Mouse (Mus musculus) heart, postnatal 25 days (tissue): ENCODE measurements at regions not wholly inside any gene's neighbourhood (a gene's known extent, or its start where the extent isn't known, plus 50 kb on each side); places are given as distances from the start of the nearest gene placed in this dataset.

Source experiments
- DNase-seq: peaks from one replicate; pipeline ENCODE4 v3.0.0; 2022; ENCODE audit warnings: low spot score
- intact Hi-C: fragments of 180-260 bp; cut with DNase I; formaldehyde crosslinking; loops from one replicate; pipeline ENCODE4 v1.15.1; 2025

GRCm38 (mm10) chr3:102657531-102658060, 76.7 kb upstream of the Tspan2 start:
- no peak for DNase-seq
- intact Hi-C loops: no loop called here

GRCm38 (mm10) chr3:102659352-102659751, 75.0 kb upstream of the Tspan2 start:
- intact Hi-C loops: no loop called here
- no peak for DNase-seq

DNA sequence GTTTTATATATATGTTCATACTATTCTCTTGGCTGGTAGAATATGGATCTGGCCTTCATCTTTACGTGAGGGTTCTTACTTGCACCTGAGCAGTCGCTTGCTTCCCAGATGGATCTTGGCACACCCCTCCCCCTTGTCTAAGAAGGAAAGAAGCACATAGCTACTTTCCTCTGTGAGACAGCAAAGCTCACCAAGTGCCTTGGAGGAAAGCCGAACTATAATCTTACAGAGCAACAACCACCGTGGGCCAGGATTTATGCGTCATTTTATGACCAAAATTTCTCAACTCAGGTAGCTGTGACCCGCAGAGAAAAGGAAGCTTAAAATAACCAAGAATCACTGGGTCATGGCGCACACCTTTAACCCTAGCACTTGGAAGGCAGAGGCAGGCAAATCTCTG, 73.0 kb upstream of the Tspan2 start:
- no peak for DNase-seq
- intact Hi-C loops: no loop called here

DNA sequence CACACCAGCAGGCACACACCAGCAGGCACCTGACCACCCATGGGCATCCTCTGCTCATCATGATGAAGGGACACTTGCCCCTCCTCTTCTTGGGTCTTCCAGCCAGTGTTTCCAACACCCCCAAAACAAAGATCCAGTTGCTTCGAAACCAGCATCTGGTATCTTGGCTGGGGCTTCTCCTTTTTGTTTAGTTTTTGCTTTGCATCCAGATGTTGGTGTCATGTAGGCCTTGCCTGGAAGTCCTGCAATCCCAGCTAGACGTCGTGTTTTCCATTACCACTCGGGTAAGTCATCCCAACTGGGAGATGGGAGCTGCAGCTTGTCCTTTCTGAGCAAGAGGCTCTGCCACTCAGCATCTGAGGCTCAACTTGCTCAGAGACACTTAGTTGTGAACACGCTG, 70.6 kb upstream of the Tspan2 start:
- intact Hi-C loops: no loop called here
- DNase-seq: no peak

- intact Hi-C loops: no loop called here
- no peak for DNase-seq
Observed at GRCm38 (mm10) chr3:102664665-102665190, 69.6 kb upstream of the Tspan2 start.

DNA sequence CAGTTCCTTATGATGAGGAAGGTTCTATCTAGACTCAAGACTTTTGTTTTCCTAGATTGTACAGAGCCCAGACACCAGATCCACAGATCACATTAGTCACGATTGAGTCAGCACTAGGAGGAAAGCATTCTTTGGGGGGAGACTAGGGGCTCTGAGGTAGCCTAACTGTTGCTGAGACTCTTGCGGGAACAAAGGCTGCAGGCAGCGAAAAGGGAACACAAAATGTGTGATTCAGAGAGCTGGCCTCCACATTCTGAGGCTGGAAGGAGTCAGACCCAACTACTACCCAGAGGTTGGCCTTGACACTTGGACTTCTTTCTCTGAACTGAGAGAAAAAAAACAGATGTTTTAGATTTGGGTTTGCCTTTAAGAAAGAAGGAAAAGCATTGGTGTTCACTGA, 66.5 kb upstream of the Tspan2 start:
- intact Hi-C loops: no loop called here
- DNase-seq: no peak

GRCm38 (mm10) chr3:102668556-102668955, 65.8 kb upstream of the Tspan2 start:
- no peak for DNase-seq
- intact Hi-C loops: no loop called here

- intact Hi-C loops: no loop called here
- DNase-seq: no peak
Observed at GRCm38 (mm10) chr3:102669951-102670350, 64.4 kb upstream of the Tspan2 start.

DNA sequence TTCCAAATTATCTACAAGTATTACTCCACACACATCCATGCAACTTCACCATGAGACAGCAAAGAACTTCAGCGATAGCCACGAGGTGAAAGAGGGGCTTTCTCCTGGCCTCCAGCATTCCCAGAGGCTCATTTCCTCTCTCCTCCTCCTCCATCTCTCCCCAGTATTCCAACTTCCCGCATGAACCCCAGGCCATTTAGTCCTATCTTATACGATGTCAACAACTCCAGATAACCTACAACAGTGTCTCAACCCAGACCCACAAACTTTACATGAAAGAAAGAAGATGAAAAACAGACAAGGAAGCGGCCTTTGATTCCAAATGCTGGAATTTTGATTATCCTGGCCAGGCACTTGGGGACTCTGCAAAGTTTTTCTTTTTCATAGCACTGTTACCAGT, 63.8 kb upstream of the Tspan2 start:
- intact Hi-C loops: no loop called here
- DNase-seq: no peak

DNA sequence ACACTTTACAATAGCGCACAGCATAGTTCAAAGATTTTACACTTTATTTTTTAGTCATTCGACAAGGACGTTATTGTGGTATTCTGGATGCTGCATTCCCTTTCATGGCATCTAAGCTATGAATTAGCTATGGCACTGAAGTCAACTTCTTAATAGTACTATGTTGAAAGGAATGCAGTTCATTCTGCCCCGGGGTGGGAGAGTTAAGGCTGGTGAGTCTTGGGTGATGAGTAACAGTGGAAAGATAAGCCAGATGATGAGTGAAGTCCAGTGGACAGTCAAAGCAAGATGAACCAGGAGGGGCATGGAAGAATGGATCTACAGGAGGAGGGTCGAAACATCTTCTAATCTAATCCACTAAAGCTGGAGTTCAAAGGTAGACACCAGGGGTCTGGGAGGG, 63.4 kb upstream of the Tspan2 start:
- intact Hi-C loops: no loop called here
- no peak for DNase-seq

DNA sequence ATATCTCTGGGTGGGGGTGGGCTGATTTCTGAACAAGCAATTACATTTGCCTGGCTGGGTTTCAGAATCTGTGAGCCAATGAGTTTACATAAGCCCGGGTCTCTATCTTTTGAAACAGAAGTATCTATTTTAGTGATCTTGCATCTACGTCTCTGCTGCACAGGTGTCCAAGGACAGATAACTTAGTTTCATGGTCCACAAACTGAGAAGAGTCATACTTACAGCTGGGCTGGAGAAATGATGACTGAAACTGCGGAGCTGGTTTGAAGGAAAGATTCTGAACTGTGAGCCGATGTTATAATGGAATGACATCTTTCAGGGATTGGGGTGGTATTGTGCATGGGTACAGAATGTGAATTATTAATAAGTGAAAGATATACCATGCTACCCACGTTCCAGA, 60.8 kb upstream of the Tspan2 start:
- DNase-seq: no peak
- intact Hi-C loops: no loop called here

GRCm38 (mm10) chr3:102674068-102674467, 60.3 kb upstream of the Tspan2 start:
- intact Hi-C loops: no loop called here
- no peak for DNase-seq

DNA sequence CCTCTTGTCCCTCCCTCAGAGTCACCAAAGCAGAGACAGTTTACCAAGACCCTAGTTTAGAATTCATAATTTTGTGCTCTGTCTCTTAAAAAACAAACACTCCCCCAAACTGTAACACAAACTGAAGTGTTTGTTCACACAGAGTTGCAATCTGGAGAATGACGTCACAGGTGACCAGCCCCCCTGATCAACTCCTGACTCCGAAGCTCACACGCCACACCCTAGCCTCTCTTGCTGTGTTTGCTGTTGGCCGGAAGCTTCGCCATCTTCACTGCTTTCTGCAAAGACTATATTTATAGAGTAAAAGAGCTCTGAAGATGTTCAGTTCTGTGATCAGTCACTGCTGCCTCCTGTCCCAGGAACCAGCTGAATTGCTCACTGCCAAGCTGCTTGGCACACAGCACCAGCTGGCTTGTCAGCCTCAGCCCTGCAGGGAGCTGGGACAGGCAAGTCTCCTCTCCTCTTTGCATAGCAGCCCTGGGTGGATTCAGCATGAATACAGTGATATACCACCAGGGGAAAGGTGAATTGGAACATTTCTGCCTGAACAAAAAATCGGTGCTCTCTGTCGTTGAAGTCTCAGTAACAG, 57.3 kb upstream of the Tspan2 start:
- no peak for DNase-seq
- intact Hi-C loops: no loop called here

GRCm38 (mm10) chr3:102678516-102678915, 55.8 kb upstream of the Tspan2 start:
- intact Hi-C loops: no loop called here
- peak; percentile 48 for DNase-seq

GRCm38 (mm10) chr3:102682424-102682823, 51.9 kb upstream of the Tspan2 start:
- no peak for DNase-seq
- intact Hi-C loops: loop anchor here (10.0 kb wide), 1 partner anchor 208 kb away; no protein-coding TSS in a partner anchor

GRCm38 (mm10) chr3:102683541-102683940, 50.8 kb upstream of the Tspan2 start:
- intact Hi-C loops: loop anchor here (10.0 kb wide), 1 partner anchor 209 kb away; no protein-coding TSS in a partner anchor
- DNase-seq: no peak
